Mouse (Mus musculus) A20 (cell line): ENCODE measurements at regions not wholly inside any gene's neighbourhood (a gene's known extent, or its start where the extent isn't known, plus 50 kb on each side); places are given as distances from the start of the nearest gene placed in this dataset.

Source experiments
- DNase-seq: peaks from one replicate; pipeline ENCODE4 v3.0.0-alpha.2; 2011; ENCODE audit warnings: low read depth, low spot score

DNA sequence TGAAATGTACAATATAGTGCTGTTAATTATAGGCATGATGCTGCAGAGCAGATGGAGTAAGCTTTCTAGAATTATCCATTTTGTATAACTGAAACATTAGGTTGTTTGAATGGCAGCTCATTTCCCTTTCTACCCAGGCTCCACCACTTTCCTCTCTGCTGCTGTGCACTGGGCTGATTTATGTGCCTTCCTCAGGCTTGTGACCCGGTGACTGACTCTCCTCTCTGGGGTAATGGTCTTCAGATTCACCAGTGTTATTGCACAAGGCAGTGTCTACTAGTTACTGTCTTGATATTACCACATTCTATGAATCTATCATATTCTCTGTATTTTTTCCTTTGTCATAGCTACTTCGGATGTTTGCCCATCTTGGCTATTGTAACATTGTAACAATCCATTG, 109.4 kb upstream of the Tpk1 start:
- DNase-seq, result no peak

GRCm38 (mm10) chr6:43774490-43774889, 108.4 kb upstream of the Tpk1 start:
- DNase-seq, result peak; percentile 56

- DNase-seq, result no peak
Measured at GRCm38 (mm10) chr6:43773561-43773960, 107.5 kb upstream of the Tpk1 start.

DNA sequence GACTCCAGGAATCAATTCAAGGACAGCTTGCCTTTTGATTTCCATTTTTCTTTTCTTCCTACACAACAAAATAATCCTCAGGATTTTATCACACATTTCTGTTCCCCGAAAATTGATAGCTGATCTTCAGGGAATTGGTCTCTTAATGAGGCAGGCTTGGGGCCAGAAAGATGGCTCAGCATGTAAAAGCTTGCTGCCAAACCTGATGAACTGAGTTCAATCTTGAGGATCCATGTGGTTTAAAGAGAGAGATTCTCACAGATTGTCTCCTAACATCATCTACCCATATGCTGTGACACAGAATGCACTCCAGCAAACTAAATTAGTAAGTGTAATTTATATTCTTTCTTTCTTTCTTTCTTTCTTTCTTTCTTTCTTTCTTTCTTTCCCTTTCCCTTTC, 99.9 kb upstream of the Tpk1 start:
- DNase-seq, result no peak
